23 mouse cellular contexts compared by ENCODE assay signal in the genomic region with DNA sequence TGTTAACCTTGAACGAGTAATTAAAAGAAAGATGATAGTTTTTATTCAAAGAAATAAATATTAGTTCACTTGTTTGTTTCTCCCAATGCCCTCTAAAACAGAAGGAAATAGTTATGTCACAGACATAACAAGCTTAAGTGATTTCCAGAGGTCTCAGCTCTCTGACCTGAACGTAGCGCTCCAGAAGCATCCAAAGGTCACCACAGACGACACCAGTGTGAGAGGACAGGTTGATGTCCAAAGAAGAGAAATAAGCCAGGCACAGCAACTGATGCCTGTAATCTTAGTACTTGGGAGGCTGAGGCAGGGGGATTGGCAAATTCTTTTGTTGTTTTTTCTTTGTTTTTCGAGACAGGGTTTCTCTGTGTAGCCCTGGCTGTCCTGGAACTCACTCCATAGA.
"Had no signal": no experiment of that assay in that cellular context is flagged by ENCODE, and none has a peak within 500 bp of the region (broad histone marks: within the 10 kb centered on the region; RNA-seq: fewer than 3 reads in every experiment).

No protein-coding gene starts in this region.

- DNase-seq: gastrocnemius, adult 2 months; gastrocnemius, postnatal 10 days; gastrocnemius, postnatal 25 days; heart, adult 2 months; heart, postnatal 10 days; heart, postnatal 4 days; layer of hippocampus, adult 9-11 months; liver; liver, embryonic 13.5 days; liver, postnatal 0 days had no signal

- H3K36me3 ChIP-seq: heart, embryonic 12.5 days; hindbrain, embryonic 10.5 days; hindbrain, embryonic 12.5 days; intestine, embryonic 15.5 days; limb, embryonic 10.5 days; limb, embryonic 12.5 days; liver, embryonic 13.5 days; liver, embryonic 15.5 days had no signal

- H3K4me3 ChIP-seq: gastrocnemius, adult 2 months; heart, adult 2 months; heart, embryonic 12.5 days; hindbrain, embryonic 10.5 days; hindbrain, embryonic 12.5 days; intestine, embryonic 15.5 days; left cerebral cortex, adult 2 months; limb, embryonic 10.5 days; limb, embryonic 12.5 days; liver, embryonic 13.5 days; liver, embryonic 15.5 days had no signal

- H3K27me3 ChIP-seq: heart, embryonic 12.5 days; hindbrain, embryonic 12.5 days; intestine, embryonic 15.5 days; liver, embryonic 13.5 days; liver, embryonic 15.5 days had no signal

- H3K27ac ChIP-seq: gastrocnemius, adult 2 months; heart, adult 2 months; hindbrain, embryonic 10.5 days; hindbrain, embryonic 12.5 days; hindbrain, embryonic 14.5 days; intestine, embryonic 15.5 days; limb, embryonic 10.5 days; limb, embryonic 12.5 days; liver, embryonic 13.5 days; liver, embryonic 15.5 days had no signal

- H3K9me3 ChIP-seq: heart, embryonic 12.5 days; hindbrain, embryonic 10.5 days; hindbrain, embryonic 12.5 days; intestine, embryonic 15.5 days; limb, embryonic 10.5 days; limb, embryonic 12.5 days; liver, embryonic 13.5 days; liver, embryonic 15.5 days had no signal

- H3K9ac ChIP-seq: heart, embryonic 12.5 days; hindbrain, embryonic 12.5 days; hindbrain, embryonic 14.5 days; intestine, embryonic 15.5 days; limb, embryonic 12.5 days; liver, embryonic 13.5 days; liver, embryonic 15.5 days; liver, postnatal 0 days had no signal

- H3K4me1 ChIP-seq: limb, embryonic 10.5 days; liver, embryonic 15.5 days had no signal

- ATAC-seq: hindbrain, embryonic 16.5 days; inflammation-experienced regulatory T-cells, adult 6 months; intestine, embryonic 15.5 days; intestine, postnatal 0 days; liver, postnatal 0 days had no signal

- H3K4me2 ChIP-seq: heart, embryonic 12.5 days; hindbrain, embryonic 12.5 days; hindbrain, embryonic 14.5 days; intestine, embryonic 15.5 days; limb, embryonic 12.5 days; liver, embryonic 11.5 days; liver, embryonic 13.5 days; liver, embryonic 15.5 days had no signal
